Mouse (Mus musculus): Measurements from ENCODE around the gene Cdc42ep4.

Cdc42ep4 gene

DNA sequence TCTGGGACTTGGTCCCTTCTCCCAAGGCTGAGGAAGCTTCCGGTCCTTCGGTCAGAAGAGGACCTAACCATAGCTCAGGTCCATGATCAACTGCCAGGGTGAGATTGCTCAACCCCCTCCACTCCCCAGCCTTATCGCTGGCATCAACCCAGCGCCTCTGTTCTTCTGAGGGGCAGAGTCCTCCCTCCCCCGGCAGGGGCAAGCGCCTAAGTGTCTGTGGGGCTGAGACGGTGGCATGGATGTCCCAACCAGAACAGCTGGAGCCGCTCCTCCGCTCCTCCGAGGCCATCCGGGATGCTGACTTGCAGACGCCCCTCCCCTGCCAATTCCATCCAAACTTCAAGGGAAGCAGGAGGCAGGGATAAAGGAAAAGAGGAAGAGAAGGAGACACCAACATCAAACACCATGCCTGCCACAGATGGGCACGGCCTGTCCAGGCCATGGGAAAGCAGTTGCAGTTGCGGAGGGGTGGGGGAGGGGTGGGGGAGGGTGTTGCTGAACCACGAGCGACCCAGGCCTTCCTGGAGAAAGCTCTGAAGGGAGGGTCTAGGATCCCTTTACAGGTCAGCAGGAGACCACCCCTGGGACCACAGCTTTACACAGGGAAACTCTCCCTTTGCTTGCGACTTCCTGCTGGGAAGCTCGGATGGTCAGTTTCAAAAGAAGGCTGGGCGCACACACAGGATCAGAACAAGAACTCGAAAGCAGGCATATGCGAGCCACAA lies 2.7 kb downstream of the Cdc42ep4 start:
- no peak for DNase-seq

DNA sequence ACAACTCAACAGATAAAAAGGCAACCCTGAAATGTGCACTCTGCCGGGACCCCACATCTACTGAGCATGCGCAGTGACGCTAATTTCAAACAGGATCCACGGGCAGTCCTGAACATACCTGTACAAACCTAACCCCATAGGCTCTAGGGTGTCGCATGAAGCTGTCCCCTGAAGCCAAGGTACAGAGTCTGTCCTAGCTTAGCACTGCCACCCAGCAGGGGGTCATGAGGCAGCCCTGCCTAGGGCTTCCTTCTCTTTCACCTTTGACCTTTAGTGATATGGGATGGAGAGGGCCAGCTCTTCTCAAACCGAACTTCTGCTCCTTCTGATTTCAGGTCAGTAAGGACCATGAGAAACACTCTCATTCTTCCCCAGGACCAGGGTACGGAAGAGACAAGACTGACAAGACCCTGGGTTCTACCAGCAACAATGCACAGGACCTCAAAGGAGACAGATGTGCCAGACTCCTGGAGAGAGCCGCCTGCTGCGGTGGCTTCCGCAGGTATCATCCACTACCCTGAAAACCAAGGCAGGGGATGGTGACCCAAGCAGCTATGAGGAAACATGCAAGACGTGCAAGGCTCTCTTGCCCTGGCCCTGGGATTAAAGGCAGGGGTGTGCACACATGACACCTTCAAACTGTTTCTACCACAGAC lies 3.8 kb downstream of the Cdc42ep4 start:
- DNase-seq: no peak

GRCm38 (mm10) chr11:113747056-113747455 lies 4.6 kb downstream of the Cdc42ep4 start:
- DNase-seq: no peak

DNA sequence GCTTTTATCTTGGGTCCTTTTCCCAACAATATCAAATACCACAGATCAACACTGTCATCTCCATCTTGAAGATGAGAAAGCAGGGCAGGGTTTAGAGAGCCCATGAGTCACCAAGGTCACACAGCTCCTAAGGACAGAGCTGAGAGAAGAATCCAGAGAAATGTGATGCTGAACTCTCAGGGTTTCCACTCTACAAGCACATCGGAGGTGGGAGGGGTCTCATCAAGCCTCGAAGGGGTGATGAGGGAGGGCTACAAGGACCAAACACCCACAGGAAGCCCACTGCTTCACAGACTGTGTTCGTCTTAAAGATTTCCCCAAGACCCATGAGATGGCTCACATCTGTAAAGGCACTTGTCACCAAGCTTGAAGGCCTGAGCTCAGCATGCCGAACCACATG lies 5.7 kb downstream of the Cdc42ep4 start:
- no peak for DNase-seq

DNA sequence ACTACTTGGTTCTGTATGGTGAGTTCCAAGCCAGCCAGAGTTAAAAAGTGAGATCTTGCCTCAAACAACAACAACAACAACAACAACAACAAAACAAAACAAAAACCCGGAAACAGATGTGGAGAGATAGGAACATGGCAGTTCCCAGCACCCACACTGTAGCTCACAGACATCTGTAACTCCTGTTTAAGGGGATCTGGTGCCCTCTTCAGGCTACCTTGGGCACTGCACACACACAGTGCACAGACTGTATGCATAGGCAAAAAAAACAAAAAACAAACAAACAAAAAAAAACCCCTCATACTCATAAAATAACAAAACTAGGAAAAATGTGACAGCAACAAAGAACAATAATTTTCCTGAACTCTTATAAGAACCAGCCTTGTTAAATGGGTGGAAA lies 8.7 kb downstream of the Cdc42ep4 start:
- DNase-seq: no peak

DNA sequence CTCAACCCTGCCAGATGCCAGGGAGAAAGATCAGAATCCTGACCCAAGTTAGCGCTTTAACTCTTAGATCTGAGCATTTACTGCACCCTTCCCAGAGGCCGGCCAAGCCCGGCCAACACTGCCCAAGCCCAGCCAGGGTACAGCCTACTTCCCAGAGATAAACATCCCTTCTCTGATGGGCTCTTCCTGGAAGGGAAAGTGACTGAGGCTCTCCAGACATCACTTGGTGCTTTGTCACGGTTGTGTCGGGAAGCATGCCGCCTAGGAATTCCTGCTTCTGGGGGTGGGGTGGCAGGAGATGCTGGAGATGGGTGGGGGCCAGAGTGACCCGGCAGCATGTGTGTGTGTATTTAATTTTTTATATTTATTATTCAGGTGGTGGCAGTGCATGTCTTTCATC lies 11.6 kb downstream of the Cdc42ep4 start:
- DNase-seq: no peak

- DNase-seq: no peak
Observed at GRCm38 (mm10) chr11:113739213-113739612, 12.5 kb downstream of the Cdc42ep4 start.

- no peak for DNase-seq
Observed at GRCm38 (mm10) chr11:113737912-113738311, 13.8 kb downstream of the Cdc42ep4 start.

DNA sequence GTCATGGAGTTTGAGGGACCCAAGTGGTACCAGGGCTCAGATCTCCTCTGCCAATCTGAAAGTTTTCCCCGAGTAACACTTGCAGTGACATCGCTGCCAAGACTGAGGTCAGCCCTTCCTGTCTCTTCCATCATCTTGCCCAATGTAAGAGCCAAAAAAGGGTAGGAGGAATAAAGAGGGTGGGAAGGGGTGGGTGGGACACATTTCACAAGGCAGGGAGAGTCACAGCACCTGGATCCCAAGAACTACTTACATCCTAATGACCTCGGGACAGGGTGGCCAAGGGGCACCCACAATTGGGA lies 14.2 kb downstream of the Cdc42ep4 start:
- DNase-seq: no peak

DNA sequence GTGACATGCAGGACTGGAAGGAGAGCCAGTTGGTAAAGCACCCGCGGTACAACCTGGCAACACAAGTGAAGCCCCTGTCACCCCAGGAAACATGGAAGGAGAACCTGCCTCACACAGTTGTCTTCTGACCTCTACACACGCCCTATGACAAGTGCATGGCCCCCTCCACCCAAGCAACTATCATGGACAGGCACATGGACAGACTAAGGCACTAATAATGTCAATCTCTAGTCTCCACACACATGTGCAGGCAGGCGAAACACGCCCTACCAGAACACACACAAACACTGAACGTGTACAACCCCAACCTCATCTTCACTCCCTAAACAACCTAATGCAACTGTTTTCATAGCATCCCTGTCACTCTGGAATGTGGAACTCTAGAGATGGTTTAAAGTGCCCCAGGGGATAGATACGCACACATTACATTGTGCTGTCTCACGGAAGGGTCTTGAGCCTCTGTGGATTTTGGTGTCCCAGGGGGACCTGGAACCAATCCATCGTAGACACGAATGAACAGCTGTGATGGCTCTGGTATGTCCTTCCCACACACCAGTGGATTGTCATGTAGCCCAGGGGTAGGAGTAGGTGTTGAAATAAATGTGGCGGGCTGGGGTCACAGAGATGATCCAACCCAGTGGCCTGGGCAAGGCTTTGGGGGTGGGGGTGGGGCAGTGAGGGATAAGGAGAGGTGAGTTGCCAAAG lies 14.7 kb downstream of the Cdc42ep4 start:
- no peak for DNase-seq

- DNase-seq: no peak
Observed at GRCm38 (mm10) chr11:113735151-113735550, 16.5 kb downstream of the Cdc42ep4 start.

- DNase-seq: no peak
Observed at GRCm38 (mm10) chr11:113733631-113734364, 17.9 kb downstream of the Cdc42ep4 start.

DNA sequence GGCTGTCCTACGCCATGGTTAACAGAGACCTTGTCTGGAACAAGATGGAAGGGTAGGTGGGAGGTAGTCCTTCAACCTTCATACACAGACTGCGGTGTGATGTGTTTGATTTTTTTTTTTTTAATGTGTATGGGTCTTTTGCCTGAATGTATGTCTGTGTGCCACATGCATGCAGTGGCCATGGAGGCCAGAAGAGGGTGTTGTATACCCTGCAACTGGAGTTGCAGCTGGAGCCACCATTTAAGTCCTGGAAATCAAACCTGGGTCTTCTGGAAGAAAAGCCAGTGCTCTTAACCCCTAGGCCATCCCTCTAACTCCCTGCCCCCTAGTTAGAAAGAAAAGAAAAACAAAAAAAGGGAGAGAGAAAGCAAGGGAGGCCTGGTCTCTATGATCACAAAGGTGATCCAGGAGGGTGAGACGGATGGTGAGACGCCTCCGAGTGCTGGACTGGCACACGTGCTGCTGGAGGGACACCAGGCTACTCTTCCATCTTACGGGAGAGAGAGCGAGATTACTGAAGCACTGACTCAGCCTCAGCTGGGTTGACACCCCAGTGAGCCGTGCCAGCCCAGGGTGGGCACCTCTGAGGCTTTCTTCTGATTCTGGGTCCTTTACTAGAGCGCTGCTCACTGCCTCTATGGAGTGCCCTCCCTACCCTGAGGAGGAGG lies 19.6 kb downstream of the Cdc42ep4 start:
- DNase-seq: no peak

DNA sequence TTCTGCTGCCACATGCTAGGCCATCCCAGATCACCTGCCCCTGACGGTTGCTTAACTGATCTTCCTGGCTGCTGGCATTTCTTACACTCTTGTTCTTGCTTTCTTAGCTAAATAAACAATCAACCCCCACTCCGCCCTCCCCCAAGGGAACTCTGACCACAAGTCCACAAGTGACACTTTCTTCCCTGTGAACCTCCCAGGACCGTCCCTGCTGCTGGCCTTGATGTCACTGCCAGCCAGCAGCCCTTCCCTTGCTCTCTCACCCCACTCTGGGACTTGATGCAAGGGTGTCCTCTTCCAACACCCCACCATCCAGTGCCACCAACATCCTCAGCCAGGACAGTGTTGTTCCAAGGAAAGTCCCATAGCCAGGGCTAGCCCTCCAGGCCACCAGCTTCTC lies 20.8 kb downstream of the Cdc42ep4 start:
- DNase-seq: no peak

- no peak for DNase-seq
Observed at GRCm38 (mm10) chr11:113729917-113730316, 21.8 kb downstream of the Cdc42ep4 start.

- no peak for DNase-seq
Observed at GRCm38 (mm10) chr11:113729239-113729638, 22.4 kb downstream of the Cdc42ep4 start.

DNA sequence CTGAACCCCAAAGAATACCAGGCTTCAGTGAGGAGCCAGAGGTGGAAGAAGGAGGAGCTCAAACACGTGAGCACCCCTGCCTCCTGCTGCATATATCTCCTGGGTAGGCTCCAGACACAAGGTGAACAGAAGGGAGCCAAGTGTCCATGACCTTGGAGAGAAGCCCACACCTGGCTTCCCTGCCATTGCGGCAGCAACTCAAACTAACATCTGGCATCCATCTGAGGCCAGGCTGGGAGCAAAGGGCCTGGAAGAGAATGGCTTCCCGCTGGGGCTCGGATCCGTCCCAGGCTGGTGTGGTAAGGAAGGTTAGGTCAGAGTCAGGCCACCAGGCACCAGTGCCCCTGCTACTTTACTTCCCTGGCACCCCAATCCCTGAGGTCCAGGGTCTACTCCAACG lies 23.7 kb downstream of the Cdc42ep4 start:
- DNase-seq: no peak

DNA sequence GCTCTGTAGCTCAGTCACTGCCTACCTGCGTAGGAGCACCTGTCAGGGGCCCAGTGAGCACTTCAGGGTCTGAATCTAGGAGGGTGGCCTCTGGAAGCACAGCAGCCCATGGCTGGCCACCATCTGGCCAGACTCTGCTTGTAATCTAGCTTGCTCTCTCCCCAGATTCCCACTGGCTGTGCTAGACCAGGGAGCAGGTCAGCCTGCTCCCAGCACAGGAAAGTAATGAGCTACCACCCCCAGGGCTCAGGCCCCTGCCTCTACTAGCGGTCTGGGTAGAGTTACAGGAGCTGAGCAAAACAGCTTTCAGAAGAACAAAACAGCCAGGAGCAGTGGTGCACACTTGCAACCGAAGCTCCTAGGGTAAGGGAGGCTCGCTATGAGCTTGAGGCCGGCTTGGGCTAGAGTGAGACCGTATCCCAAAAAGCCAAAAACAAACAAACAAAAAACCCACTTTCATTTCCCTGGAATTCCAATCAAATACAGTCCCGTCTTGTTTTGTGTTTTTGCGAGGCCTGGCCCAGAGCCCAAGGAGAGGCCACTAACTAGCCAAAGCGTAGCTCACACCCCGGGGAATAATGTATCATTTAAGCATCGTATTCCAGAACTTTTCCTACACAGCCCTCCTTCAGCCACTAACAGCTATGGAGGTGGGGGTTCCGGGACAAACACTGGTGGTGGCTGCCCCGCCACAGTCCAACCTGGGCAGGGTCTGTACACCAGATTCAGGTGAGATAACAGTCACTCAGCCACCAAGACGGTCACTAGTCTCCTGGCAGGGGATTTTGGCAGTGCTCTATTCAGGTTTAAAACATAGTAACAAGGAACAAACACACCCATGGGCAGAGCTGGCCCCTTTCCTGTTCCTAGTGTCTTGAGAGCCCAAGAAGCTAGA lies 24.4 kb downstream of the Cdc42ep4 start:
- DNase-seq: no peak

DNA sequence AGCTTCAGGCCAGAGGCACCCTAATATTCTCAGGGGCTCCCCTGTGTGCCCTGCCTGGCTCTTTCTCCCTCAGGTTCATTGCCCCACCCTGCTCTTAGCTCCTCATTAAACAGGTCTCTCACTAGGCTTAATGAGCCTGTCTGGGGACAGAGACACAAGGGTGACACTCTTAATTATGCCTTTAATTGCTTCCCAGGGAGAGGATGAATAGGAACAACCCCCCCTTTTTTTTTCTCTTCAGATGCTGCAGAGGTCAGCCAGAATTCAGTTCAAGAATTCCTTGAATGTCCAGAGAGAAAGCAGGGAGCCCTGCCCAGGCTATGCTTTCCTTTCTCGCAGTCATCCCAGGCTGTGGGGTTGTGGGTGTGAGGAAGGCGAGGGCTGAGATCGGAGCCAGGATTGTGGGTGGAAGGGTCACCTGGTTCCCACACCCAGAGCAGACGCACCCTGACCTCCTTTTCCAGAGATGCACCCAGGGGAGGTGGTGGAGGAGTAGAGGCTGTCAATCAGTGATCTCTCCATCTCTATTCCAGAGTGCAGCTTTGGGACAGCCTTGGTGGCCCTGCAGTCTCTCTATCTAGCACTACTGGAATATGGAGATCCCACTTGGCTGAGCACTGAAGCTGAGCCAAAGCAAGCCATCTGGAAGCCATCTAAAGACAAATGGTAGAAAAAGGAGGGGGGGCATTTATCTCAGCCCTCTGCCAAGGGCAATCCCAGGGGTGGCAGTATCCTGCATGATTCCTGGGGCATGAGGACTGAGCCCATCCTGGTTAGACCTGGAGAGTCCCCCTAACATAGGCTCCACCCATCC lies 26.2 kb downstream of the Cdc42ep4 start:
- DNase-seq: no peak

DNA sequence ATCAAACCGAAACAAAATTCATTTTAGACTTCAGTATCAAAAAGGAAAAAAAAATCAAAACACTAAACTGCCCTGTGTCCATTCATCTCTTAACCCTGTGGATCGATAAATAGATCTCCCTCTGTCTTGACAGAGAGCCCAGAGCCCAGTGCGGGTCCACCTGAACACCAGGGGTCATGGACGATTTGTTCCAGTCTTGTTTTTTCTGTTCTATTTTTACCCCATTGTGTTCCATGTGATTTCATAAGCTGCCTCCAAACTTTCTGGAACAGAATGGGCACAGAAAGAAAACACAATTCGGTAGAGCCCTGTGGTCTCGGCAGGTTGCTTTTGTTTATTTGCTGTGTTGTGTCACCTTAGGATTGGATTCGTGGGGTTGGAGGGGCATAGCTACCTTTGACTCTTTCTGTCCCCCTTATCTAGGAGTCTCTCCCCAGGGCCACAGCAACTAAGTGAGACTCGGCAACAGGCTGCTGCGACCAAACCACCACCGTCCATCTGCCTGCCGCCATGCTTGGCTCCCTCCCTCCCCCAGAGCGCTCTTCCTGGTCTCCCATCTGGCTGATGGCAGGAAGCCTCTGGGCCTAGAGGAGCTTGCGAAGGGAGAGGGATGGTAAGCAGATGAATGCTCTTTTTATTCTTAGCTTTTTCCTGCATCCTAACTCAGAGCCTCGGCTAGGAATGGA lies 29.1 kb downstream of the Cdc42ep4 start:
- DNase-seq: no peak
